Mouse (Mus musculus) embryonic facial prominence, embryonic 10.5 days (tissue): Measurements from ENCODE around the gene Serpinc1. TPM values are rescaled to one million over a fixed set of nuclear protein-coding genes. Genes with fewer than 3 reads are reported as not detected.

Experiments
- DNase-seq: peaks from one replicate; pipeline ENCODE4 v3.0.0-alpha.2; 2017; ENCODE audit warnings: low spot score
- H3K27ac ChIP-seq: fragments of 300-500 bp; sonication (generic); replicated peaks from 2 replicates; pipeline ENCODE4 v1.5.1; 2016; ENCODE audit warnings: mild to moderate bottlenecking
- H3K27me3 ChIP-seq: fragments of 300-500 bp; sonication (generic); replicated peaks from 2 replicates; pipeline ENCODE4 v1.6.1; 2016; ENCODE audit warnings: low read depth, mild to moderate bottlenecking; ENCODE audit not compliant: poor library complexity, severe bottlenecking
- H3K36me3 ChIP-seq: fragments of 300-500 bp; sonication (generic); replicated peaks from 2 replicates; pipeline ENCODE4 v1.6.1; 2016; ENCODE audit warnings: mild to moderate bottlenecking, moderate library complexity
- H3K4me1 ChIP-seq: fragments of 300-500 bp; sonication (generic); 2 replicates; pipeline ENCODE4 v1.6.1; 2016
- H3K4me3 ChIP-seq: fragments of 300-500 bp; sonication (generic); 2 replicates; pipeline ENCODE4 v1.5.1; 2016; ENCODE audit warnings: mild to moderate bottlenecking, moderate library complexity
- H3K9me3 ChIP-seq: fragments of 300-500 bp; sonication (generic); 2 replicates; pipeline ENCODE4 v1.6.1; 2016; ENCODE audit warnings: mild to moderate bottlenecking
- WGBS: fragments of 180-500 bp; shearing (Covaris S2); methylation state at CpG from one replicate; pipeline ENCODE4 v1.1.7; 2016; 5-methylcytosine and 5-hydroxymethylcytosine counted together
- polyA plus RNA-seq: library from polyadenylated mRNA; unstranded; fragments of >200 nt; fragmentation: Nextera tagmentation; extraction: Ambion mirVana; gene quantifications from 2 replicates; pipeline ENCODE4 v1.2.1, GENCODE M21; 2016

Serpinc1 gene
- polyA plus RNA-seq, 1 experiment from 2014 or later = 2.5 TPM

DNA sequence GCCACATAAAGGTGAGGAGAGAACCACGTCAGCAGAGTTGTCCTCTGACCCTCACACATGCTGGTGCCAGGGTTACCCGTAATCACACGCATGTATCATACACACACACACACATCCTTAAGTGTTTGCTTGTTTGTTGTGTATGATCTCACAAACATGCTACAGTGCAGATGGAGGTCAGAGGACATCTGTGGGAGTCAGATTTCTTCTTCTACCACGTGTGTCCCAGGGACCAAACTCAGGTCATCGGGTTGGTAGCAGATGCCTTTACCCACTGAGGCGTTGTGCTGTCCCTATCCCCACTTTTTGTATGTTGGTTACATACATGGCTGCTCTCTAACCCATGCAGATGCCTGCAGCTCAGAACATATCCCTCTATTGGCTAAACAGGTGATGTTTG is 7.1 kb downstream of the Serpinc1 start:
- H3K27ac ChIP-seq = no peak overlapping the region
- H3K4me3 ChIP-seq = no peak overlapping the region
- H3K9me3 ChIP-seq = no peaks in the 10 kb centered on the region
- no peaks in the 10 kb centered on the region for H3K27me3 ChIP-seq
- 83% methylated on average over 6 of the region's 6 CpGs for WGBS
- H3K4me1 ChIP-seq = peaks cover 8% of the 10 kb centered on the region
- no peaks in the 10 kb centered on the region for H3K36me3 ChIP-seq
- DNase-seq = no peak

DNA sequence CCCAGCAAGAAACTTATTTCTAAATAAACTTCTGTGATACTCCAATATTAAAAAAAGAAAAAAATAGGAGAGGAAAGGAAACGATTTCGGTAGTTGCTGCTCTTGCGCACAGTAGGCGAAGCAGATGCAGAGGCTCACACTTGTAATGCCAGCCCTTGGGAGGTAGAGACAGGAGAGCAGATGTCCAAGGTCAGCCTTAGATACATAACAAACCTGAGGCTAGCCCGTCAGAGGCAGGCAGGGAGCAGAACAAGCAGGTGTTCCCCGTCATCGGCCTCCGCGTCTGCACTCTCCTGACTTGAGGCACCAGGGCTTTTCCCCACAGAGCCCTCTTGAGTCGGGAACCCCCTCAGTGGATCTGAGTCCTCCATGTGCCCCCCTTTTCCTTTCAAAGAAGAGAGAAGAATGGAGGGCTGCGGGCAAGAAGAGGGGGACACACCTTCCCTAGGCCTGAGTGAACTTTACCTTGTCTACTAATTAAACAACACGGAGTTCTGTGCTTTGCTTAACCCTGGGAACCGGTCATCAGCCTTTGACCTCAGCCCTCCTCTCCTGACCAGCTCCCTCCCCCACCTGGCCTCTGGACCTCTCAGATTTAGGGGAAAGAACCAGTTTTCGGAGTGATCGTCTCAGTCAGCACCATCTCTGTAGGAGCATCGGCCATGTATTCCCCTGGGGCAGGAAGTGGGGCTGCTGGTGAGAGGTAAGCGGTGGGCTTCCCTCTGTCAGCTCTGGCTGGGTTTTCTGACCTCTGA is 8.7 kb downstream of the Serpinc1 start:
- DNase-seq = no peak
- 81% methylated on average over 17 of the region's 17 CpGs for WGBS
- Histone ChIP-seq H3K27me3 (no peaks in the 10 kb centered on the region), H3K4me1 (peaks cover 8% of the 10 kb centered on the region), H3K36me3 (no peaks in the 10 kb centered on the region), H3K27ac (no peak overlapping the region), H3K4me3 (no peak overlapping the region), H3K9me3 (no peaks in the 10 kb centered on the region)

DNA sequence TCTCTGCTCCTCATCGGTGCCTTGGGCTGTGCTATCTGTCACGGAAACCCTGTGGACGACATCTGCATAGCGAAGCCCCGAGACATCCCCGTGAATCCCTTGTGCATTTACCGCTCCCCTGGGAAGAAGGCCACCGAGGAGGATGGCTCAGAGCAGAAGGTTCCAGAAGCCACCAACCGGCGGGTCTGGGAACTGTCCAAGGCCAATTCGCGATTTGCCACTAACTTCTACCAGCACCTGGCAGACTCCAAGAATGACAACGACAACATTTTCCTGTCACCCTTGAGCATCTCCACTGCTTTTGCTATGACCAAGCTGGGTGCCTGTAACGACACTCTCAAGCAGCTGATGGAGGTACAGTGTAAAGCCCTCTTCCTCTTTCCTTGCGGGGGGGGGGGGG is 11.0 kb downstream of the Serpinc1 start:
- Histone ChIP-seq H3K27me3 (no peaks in the 10 kb centered on the region), H3K9me3 (no peaks in the 10 kb centered on the region), H3K36me3 (no peaks in the 10 kb centered on the region), H3K4me1 (peaks cover 5% of the 10 kb centered on the region), H3K27ac (no peak overlapping the region), H3K4me3 (no peak overlapping the region)
- WGBS = 82% methylated on average over 15 of the region's 15 CpGs
- no peak for DNase-seq

DNA sequence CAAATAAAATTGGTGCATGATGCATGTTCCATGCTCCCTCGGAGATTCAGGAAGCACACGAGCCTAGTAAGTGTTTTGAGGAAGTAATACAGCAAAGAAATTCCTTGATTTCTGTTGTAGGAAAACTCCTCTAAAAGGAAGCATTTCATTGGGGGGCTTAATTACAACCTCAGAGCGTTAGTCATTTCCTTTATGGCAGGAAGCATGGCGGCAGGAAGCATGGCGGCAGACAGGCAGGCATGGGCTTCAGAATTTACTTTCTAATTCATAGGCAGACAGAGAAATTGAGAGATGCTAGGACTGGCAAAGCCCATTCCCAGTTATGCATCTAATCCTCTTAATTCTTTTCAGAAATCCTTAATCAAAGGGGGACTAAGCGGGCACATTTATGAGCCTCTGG is 15.5 kb downstream of the Serpinc1 start:
- WGBS = 92% methylated on average over 6 of the region's 6 CpGs
- Histone ChIP-seq H3K27ac (no peak overlapping the region), H3K4me1 (no peaks in the 10 kb centered on the region), H3K36me3 (0 out of 2 replicates have a peak, but pooled peaks cover 3% of the 10 kb centered on the region), H3K9me3 (no peaks in the 10 kb centered on the region), H3K4me3 (no peak overlapping the region), H3K27me3 (no peaks in the 10 kb centered on the region)
- no peak for DNase-seq

DNA sequence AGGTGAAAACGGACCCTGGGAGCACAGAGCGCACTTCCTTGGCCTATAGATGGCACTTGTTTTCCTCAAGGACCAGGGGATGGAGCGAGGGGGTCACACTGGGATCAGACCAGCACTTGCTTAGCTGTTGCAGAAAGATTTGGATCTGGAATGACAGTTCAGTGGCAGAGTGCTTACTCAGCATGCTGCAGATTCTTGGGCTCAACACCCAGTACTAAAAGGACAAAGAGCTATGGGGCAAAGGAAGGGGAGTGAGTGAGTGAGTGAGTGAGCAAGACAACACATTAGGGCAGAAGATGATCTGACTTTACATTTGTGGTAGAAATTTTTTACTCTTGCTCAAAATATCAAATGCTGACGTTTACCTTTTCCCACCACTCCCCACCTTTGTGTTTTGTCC is 26.6 kb downstream of the Serpinc1 start:
- no peak for DNase-seq
- Histone ChIP-seq H3K9me3 (no peaks in the 10 kb centered on the region), H3K27ac (no peak overlapping the region), H3K36me3 (peaks cover 37% of the 10 kb centered on the region), H3K4me1 (peaks cover 3% of the 10 kb centered on the region; the same call in 1 of the 2 replicates), H3K4me3 (no peak overlapping the region), H3K27me3 (no peaks in the 10 kb centered on the region)
- WGBS = 67% methylated on average over 4 of the region's 4 CpGs

DNA sequence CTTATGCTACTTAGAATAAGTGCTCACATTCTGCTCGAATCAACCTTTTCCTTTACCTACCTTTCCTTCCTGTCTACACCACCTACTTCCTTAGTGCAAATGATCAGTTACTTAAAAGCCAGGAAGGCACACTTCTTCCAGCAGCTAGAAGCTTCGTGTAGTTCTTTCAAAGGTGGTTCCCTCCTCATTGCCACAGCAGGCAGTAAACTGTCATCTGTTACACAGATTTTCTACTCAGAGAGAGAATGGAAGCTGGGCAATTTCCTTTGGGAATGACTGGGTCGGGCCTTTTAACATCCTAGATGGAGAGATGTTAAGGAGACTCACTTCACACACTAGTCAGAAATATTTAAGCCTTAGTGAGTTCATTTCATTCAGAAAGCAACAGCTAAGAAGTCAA is 27.1 kb downstream of the Serpinc1 start:
- no peak overlapping the region for H3K4me3 ChIP-seq
- peaks cover 32% of the 10 kb centered on the region for H3K36me3 ChIP-seq
- H3K27ac ChIP-seq = no peak overlapping the region
- H3K9me3 ChIP-seq = no peaks in the 10 kb centered on the region
- H3K4me1 ChIP-seq = peaks cover 3% of the 10 kb centered on the region; the same call in 1 of the 2 replicates
- H3K27me3 ChIP-seq = no peaks in the 10 kb centered on the region
- no peak for DNase-seq
- 74% methylated on average over 3 of the region's 3 CpGs for WGBS

DNA sequence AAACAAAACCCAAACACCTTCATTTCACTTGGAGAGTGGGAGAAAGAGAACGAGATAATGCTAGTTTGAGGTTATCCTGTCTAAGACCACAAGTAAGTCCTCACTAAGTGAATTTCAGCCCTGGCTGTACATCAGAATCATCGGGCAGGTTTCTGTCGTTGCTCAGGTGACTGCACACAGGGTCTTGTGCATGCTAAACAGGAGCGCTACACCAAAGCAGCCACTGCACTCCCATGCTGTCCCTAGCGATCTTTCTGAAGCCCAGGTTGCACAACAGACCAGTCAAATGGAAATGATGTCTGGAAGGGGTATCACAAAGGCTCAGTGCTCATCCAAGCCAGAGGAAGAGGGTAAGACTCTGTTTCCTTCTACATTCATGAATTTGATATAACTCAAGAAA is 28.1 kb downstream of the Serpinc1 start:
- no peak overlapping the region for H3K27ac ChIP-seq
- 86% methylated on average over 5 of the region's 5 CpGs for WGBS
- H3K4me3 ChIP-seq = no peak overlapping the region
- DNase-seq = no peak
- peaks cover 33% of the 10 kb centered on the region for H3K36me3 ChIP-seq
- peaks cover 3% of the 10 kb centered on the region; the same call in 1 of the 2 replicates for H3K4me1 ChIP-seq
- no peaks in the 10 kb centered on the region for H3K9me3 ChIP-seq
- H3K27me3 ChIP-seq = no peaks in the 10 kb centered on the region

DNA sequence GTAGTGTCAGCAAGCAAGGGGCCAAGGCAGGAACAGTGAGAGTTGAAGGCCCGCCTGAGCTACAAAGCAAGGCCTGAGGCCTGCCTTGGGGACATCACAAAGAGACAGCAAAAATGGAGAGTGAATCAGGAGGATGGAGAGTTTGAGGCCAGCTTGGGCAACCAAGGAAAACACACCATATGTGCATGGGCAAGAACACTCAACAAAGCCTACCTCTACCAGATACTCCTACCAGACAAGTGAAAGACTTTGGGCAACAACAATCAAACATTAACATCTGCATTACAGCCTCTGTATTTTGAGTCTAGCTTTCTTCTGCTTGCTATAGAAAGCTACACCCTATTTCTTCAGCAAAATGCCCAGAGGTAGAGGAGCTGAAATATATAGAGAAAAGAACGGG is 29.7 kb downstream of the Serpinc1 start:
- peaks cover 3% of the 10 kb centered on the region; the same call in 1 of the 2 replicates for H3K4me1 ChIP-seq
- no peaks in the 10 kb centered on the region for H3K27me3 ChIP-seq
- 91% methylated on average over 2 of the region's 2 CpGs for WGBS
- H3K27ac ChIP-seq = no peak overlapping the region
- peaks cover 49% of the 10 kb centered on the region for H3K36me3 ChIP-seq
- no peak overlapping the region for H3K4me3 ChIP-seq
- no peak for DNase-seq
- H3K9me3 ChIP-seq = no peaks in the 10 kb centered on the region

DNA sequence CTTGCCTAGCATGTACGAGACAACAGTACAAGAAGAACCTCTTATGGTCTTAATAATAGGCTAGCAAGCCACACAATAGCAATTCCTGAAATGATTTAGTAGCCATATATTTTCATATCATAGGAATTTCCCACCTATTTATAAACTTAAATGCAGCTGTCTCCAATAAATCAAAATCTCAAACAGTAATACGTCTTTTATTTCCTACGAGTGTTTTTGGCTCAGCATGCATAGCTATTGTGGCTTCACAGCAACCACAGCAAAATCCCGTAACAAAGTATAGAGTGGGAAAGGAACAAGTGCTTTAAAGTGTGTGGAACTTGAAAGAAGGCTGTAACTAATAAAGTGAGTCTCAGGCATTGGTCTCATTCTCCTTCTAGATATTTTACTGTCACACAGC is 32.1 kb downstream of the Serpinc1 start:
- no peaks in the 10 kb centered on the region; the same call in 1 of the 2 replicates for H3K4me1 ChIP-seq
- no peaks in the 10 kb centered on the region for H3K27me3 ChIP-seq
- no peak overlapping the region for H3K4me3 ChIP-seq
- no peak overlapping the region for H3K27ac ChIP-seq
- 96% methylated on average over 4 of the region's 4 CpGs for WGBS
- peaks cover 44% of the 10 kb centered on the region for H3K36me3 ChIP-seq
- DNase-seq = no peak
- no peaks in the 10 kb centered on the region for H3K9me3 ChIP-seq

DNA sequence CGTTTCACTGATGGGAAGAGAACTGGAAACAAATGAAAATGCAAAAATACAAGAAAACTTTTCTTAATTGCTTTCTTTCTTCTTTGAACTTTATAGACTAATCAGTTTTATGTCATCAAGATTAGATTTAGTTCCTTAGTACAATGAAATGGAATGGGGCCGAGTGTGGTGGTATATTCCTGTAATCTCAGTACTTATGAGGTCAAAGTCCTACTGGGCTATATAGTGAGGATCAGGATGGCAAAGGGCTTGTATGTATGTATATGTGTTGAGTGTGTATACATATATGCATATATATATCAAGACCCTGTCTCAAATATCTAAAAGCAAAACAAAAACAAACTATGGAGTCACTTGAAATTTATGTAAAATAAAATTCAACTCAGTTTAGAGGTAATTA is 38.0 kb downstream of the Serpinc1 start:
- 93% methylated on average over 2 of the region's 2 CpGs for WGBS
- Histone ChIP-seq H3K4me3 (no peak overlapping the region), H3K36me3 (peaks cover 56% of the 10 kb centered on the region), H3K27ac (no peak overlapping the region), H3K9me3 (no peaks in the 10 kb centered on the region), H3K27me3 (no peaks in the 10 kb centered on the region), H3K4me1 (no peaks in the 10 kb centered on the region)
- DNase-seq = no peak

DNA sequence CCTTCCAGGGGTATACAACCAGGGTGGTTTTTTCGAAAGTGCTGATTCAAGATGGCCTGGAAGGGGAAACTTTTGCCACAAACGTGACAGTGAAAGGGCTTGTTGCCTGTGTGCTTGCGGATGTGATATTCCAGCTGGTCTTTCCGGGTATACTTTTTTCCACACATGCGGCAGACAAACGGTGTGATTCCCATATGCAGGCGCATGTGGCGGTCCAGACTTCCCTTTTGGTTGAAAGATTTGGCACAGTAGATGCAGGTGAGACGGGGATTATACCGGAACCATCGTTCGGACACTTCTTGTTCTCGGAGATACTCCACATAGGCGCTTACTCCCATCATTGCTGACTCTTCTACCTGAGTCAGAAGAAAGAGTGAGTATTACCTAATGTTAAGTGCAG is 41.7 kb downstream of the Serpinc1 start:
- no peaks in the 10 kb centered on the region for H3K27me3 ChIP-seq
- H3K9me3 ChIP-seq = no peaks in the 10 kb centered on the region
- no peak overlapping the region for H3K27ac ChIP-seq
- DNase-seq = no peak
- H3K4me1 ChIP-seq = no peaks in the 10 kb centered on the region
- peaks cover 38% of the 10 kb centered on the region for H3K36me3 ChIP-seq
- 94% methylated on average over 14 of the region's 14 CpGs for WGBS
- no peak overlapping the region for H3K4me3 ChIP-seq

DNA sequence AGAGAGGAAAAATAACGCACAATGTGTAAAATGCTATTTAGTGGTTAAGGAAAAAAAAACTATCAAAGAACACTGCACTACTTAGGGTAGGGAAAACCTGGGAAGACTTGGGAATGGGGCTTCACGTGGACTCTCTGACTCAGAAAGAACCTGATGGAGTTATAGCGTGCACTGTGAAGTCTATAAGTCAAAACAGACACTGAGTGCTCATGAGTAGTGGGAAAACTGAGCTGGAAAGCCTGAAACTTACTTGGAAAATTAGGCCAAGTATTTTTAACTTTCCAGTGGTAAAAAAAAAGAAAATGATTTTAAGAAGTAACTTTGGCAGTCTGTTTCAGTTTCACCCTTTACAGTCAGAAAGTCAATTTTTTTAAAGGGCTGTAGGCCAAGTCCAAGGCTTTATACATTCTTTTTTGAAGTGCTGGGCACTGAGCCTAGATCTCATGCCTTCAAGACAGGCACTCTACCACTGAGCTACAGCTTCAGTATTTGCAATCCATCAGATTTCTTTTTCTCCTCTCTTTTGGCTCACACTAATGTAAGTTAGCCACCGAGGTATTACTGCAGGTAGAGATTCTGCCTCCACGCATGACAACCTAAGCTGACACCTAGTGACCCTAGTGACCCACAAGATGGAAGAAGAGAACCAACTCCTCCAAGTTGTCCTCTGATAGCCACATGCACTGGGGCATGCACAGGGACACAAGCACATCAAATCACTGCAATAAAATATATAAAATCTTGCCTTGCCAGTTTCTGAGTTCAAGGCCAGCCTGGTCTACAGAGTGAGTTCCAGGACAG is 47.2 kb downstream of the Serpinc1 start:
- no peak for DNase-seq
- Histone ChIP-seq H3K27ac (no peak overlapping the region), H3K9me3 (no peaks in the 10 kb centered on the region), H3K4me3 (no peak overlapping the region), H3K27me3 (no peaks in the 10 kb centered on the region), H3K4me1 (no peaks in the 10 kb centered on the region; the same call in 1 of the 2 replicates), H3K36me3 (peaks cover 45% of the 10 kb centered on the region)
- WGBS = 88% methylated on average over 5 of the region's 5 CpGs

DNA sequence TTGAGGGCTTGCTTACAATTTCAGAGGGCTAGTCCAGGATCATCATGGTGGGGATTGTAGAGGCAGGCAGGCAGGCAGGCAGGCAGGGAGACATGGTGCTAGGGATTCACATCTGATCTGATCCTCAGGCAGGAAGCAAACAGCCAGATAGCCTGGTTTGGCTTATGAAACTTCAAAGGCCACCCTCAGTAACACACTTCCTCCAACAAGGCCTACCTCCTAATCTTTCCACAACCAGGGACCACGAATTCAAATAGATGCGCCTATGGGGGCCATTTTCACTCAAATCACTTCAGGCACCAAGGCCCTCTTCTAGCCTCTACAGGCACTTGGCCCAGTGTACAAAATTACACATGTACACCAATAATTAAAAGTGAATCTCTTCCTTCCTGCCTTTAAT is 48.8 kb downstream of the Serpinc1 start:
- DNase-seq = no peak
- 83% methylated on average over 2 of the region's 2 CpGs for WGBS
- peaks cover 57% of the 10 kb centered on the region for H3K36me3 ChIP-seq
- no peak overlapping the region for H3K4me3 ChIP-seq
- H3K9me3 ChIP-seq = no peaks in the 10 kb centered on the region
- no peaks in the 10 kb centered on the region for H3K27me3 ChIP-seq
- no peak overlapping the region for H3K27ac ChIP-seq
- H3K4me1 ChIP-seq = no peaks in the 10 kb centered on the region; the same call in 1 of the 2 replicates
